Mouse (Mus musculus) small intestine, adult 2 months (tissue): ENCODE results near the gene Trim27.

Experiments used
- CTCF ChIP-seq: fragments of 200-500 bp; IDR thresholded peaks from 2 replicates; pipeline ENCODE4 v1.5.1; 2012; ENCODE audit warnings: low read depth, mild to moderate bottlenecking, control low read depth, inconsistent platforms, low read length, moderate library complexity, mixed read lengths; ENCODE audit not compliant: insufficient replicate concordance, insufficient read length; ENCODE audit errors: extremely low read depth
- POLR2A ChIP-seq: fragments of 200-500 bp; IDR thresholded peaks from 2 replicates; pipeline ENCODE4 v1.6.1; 2012; ENCODE audit warnings: low read depth, mild to moderate bottlenecking, control low read depth, inconsistent platforms, low read length, moderate library complexity

GRCm38 (mm10) chr13:21160041-21160511, 19.2 kb upstream of the Trim27 start:
- no peak for TF ChIP-seq POLR2A
- no peak for TF ChIP-seq CTCF
